Mouse (Mus musculus) kidney, adult 11 months (tissue): ENCODE results near the gene Txnrd1.
A peak's percentile ranks its signal among the peaks of the same experiment; 100 is the strongest.

Experiments used
- DNase-seq: peaks from one replicate; pipeline ENCODE4 v3.0.0; 2022

Gene Txnrd1

DNA sequence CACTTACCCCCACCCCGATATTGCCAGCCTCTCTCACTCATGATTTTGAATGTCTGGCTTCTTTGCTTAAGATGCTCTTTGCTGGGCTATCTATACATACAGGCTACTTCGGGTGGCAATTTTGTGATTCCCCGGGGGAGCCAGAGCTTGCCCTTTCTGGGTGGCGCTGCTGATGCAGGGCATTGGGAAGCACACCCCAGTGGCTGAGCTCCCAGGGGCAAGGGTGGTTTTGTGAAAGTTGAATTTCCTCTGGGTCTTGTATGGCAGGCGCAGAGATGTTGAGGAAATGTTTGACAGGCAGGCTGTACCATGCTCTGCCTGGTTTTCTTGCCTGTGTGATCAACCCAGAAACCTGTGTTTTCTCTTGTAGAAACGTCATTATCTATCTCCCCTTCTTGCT lies 15.1 kb upstream of the Txnrd1 start:
- no peak for DNase-seq

DNA sequence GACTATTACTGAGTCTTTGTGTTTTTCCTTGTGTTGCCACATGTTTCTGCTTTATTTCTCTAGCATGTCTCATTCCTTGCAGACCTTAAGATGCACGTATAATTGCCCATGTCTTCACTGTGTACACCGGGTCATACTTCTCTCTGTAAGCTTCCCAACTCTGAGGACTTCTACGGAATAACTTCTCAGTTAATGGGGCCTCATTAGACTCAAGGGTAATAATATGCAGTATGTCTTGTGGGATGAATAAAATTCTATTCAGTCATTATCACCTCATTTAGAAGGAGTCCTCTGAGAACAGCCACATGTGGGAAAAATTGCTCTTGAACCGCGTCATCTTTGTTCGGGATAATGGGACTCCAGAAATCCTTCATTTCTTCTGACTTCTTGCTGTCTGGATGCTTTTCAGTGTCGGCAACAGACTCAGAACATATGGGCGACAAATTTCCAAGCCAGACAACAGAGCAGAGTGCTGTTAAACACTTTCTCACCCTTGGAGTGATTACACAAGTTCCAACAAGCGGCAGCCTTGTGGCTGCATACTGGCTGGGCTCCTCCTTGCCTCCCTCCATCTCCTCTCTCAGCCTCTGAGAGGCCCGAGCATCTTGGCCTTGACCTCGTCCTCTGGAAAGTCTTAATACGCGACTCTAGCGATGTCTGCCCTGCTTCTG lies 10.5 kb upstream of the Txnrd1 start:
- DNase-seq = no peak

DNA sequence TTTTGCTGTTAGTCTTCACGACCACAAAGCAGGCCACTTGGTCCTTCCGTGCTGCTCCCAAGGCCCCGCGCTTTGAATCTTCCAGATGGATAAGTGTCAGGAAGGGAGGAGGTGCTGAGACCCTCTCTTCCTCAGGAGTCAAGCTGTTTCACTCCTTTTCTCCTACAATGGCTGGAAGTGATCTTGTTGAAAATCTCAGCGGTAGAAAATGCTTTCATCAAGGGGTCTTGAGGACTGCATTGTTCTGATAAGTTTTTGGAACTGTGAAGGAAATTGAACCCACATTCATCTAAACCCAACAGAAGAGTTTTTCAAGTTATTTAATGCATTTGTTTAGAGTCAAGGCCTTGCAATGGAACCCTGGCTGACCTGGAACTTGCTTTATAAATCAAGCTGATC lies 10.0 kb upstream of the Txnrd1 start:
- no peak for DNase-seq

DNA sequence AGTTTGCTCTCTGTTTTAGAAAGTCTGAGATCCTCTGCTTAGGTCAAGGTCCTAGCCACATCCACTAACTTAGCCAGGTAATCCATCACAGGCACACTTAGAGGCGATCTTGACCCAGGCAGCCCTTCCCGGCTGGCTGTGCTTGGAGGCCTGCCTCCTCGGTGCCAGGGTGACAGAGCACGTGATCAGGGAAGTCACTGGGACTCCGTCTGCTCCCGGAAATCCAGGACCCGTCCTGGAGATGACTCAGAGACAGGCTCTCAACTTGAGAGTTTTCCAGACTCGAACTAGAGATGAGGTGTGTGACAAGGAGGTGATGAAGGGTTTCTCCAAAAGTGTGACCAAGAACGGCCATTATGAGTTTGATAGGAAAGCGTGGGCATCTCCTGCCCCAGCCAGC lies 9.2 kb upstream of the Txnrd1 start:
- no peak for DNase-seq

DNA sequence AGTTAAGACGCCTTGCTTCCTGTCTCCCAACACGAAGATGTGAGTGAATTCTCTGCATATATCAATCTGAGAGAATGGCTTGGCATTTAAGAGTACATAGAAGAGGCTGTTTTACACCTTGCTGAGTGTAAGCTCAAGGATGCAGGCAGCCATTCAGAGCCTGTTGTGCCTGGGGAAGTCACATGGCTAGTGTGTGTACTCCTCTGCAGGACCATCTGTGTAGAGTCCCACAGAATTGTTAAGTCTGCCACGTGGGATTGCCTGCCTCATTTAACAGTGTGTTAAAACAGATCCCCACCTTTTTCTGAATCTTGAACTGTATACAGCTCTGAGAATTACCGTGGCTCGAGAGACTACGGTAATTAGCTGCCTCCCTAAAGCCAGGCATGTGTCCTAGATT lies 7.2 kb upstream of the Txnrd1 start:
- DNase-seq = no peak

DNA sequence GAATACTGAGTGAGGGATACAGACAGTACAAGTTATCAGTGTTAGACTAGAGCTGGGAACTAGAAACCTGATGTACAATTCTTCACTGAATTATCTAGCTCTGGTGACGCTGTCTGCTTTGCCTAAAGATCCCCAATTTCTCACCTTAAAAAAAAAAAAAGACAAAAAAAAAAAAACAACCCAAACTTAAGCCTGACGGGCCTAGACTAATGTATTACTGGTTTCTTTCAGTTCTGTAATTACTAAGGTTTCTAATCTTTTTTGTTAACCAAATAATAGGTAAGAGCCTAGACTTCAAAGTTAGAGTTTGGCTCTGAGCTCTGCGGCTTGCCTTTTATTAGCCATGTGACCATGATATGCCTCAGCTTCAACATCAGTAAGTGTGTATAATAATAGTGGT lies 2.1 kb downstream of the Txnrd1 start:
- DNase-seq = no peak

DNA sequence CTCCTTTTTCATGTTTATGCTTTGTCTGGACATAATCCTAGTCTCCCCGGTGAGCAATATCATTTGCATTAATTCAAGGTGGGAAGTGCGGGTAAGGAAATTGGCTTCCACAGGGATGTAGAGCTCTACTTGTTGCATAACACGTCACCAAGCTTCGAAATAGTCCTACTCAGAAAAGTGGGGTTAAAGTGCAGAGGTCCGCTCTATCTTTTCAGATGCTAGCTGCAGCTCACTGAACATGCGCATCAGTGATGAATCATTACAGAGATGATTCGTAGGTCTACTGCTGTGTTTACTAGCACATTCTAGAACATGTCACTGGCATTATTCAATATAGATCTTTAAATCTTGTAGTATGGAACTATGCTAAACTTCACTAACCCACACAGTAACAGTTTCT lies 4.6 kb downstream of the Txnrd1 start:
- no peak for DNase-seq

DNA sequence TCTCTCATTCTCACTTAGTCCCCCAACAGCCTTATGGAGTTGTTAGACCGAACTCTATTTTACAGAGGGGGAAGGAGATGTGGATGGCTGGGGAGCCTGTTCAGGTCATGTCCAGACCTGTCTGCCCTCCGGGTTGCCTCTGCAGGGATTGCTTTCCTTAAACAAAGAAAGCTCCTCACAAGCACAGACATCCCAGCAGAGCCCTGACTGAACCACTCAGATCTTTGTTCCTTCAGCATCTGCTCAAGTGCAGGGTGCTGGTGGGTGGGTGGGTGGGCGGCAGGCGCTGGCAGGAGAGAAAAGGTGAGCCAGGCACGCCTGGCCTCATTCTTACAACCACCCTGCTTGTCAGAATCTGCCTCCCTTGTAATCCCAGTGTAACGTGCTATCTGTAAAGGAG lies 10.3 kb downstream of the Txnrd1 start:
- DNase-seq = no peak

DNA sequence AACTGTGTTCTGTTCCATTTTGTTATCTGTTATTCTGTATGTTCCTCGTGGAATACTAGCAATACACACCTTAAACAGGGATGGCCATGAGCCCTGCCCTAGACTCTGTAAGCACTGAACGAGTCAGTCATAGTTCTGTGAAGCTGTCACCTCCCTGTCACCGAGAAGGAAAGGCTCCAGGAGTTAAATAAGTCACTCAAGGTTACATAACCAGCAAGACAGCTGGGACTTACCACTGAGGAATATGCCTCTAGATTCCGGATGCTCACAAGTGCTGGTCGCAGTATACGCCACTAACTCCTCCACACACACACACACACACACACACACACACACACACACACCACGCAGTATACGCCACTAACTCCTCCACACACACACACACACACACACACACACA lies 11.0 kb downstream of the Txnrd1 start:
- no peak for DNase-seq

DNA sequence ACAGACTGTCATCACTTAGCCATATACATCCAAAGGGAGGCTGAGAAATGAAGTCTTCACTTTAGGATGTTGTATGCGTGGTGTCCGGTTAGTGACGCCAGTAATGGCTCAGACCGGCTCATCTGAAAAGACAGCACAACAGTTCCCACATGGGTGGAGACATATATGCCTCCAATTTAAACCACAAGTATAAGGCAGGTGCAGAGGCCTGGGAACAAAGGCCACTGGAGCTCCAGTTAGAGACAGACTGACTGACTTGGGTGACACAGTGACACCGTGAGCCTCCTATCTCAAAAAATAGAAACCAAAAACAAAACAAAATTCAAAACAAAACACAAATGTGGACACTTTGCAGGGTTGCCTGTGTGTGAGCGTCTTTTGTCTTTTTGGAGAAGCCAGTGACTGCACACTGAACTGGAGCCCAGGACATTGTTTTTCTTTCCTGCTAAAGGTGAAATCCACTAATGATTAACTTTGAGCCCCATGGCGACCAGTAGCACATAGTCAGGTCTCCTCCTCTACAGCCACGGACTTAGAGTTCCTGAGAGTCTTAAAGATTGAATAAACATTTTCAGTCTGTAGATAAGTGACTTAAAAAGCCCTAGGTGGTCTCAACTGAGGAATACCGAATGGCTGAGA lies 14.2 kb downstream of the Txnrd1 start:
- DNase-seq = peak; percentile 40

DNA sequence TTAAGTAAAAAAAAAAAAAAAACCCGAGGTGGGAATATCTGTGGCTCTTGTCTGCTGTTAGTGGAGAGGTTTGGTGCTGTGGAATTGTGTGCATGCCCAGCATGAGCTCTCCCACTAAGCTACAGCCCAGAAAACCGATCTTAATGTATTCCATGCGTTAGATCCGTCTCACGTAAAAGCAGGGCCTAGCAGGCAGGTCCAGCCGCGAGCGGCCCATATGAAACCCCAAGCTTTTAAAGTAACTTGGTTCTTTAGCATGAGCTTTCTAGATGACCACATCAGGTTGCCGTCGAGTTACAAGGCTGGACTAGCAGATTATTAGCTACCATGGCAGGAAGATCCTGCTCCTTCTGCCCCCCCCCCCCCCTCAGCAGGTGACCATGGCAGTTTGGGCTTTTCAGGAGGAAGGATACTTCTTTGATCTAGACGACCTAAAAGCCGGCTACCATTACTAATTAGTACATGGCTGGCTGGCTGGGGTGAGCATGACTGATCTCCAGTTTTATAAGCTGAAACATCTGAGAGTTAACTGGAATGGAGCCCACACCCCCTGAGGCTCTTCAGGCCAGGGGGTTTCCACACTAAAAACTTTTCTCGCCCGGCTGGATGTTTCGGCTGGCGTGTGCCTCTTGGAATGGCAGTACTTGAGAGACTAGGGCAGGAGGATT lies 16.1 kb downstream of the Txnrd1 start:
- DNase-seq = no peak

DNA sequence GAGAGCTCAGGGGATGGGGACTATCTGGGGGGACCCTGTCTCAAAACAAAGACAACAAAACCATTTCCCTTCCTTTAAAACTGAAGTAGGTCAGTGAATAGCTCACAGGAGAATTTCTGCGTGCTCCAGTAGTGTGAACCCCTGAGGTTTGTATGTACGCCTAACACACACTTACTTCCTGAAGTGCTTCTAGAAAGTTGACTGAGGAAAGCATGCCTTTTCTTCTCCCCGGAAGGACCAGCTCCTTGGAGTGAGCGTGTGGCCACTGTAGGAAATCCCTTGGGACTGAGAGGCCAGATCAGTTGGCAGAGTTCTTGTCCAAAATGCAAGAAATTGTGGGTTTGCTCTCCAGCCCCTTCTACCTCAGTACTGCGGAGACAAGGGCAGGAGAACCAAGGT lies 16.6 kb downstream of the Txnrd1 start:
- no peak for DNase-seq

DNA sequence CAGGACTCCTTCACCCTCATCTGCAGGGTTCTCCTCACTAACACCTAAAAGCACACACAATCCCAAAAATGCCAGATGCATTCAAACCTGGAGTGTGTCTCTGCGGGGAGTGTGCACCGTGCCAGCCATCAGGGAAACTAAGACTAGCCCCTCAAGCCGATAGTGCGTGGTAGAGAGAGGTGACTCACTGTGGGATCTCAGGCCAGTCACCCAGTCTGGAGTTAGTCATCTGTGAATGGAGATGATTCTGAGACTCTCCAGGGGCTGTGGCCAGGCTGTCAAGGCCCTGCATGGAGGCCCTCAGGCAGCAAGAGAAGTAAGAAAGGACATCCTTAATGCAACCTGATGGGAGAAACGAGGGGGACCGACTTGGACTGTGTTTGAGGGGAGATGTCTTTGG lies 18.0 kb downstream of the Txnrd1 start:
- DNase-seq = no peak

DNA sequence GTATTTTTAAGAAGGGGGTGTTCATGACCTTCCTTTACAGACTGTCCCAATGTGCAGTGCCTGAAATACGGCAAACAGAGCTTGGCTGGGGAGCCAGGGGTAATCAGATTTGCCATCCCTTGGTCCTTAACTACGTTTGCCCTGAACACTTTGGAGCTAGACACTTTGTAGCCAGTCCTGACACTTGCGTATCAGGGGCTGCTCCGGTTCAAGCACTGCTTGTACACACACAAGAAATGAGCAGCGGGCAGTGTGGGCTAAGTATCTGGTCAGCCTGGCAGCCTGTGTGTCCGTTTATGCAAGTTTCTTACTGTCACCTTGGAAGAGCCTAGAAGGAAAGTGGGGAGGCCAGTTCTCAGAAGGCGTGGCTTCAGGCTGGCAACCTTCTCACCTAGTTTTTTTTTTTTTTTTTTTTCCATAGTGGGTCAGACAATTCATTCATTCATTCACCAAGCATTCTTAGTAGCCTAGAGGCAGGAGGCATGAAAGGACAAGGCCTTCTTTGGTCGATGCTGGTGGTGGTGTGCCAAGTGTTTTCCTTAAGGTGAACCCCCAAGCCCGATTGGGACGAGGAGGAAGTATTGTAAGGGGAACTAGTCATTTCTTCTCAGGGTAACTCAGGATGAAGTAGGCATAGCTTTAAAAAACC lies 24.4 kb downstream of the Txnrd1 start:
- peak; percentile 23 for DNase-seq

DNA sequence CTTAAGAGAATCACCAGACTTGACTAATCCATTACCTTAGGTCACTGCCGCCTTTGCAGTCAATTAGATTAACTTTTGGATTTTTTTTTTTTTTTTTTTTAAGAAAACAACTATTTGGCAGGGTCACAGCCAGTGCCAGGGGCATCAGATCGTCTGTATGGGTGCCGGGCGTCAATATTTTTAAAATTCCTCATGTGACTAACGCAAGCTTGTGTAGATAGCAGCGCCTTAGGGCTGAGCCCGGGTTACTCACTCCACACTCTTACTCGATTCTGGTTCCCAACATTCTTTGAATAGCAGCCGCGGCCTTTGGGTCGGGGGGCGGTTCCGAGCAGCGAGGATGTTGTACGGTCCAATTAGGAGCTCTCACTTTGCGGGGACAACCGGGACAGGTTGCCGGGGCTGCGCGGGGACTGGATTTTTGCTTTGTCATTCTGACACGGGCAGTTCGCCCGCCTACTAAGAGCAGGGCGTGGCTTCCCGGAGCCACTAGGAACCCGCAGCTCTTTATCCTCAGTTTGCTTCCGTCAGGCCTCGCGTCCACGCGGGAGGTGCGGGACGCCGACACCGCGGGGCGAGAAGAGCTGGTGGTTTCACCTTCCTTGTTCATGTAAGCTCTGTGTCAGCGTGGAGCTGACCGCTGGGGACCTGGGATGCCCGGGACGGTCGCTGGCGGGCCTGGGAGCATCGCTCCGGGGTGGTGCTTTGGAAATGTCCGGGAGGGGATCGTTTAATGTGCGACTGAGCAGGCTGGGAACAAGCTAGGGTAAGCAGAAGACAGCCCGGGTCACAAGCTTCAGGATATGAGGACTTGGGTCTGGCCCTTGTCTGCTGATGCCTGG lies 25.2 kb downstream of the Txnrd1 start:
- DNase-seq = peak; percentile 97

DNA sequence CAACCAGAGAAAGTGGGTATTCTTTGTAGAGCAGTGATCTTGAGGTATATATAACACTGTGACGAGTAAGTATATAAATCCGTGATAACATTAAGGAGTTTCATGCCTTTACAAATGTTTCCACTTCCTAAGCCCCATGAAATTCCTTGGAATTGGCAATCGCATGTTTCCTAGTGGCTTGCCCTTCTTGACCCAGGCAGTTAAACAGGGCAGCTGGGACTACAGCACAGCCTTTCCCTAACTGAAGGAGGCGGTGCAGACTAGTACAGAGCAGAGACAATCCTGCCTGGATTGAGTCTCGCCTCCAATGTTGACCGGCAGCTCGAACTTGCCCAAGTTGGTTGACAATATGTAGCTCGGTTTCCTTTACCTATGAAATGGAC lies 25.8 kb downstream of the Txnrd1 start:
- DNase-seq = peak; percentile 66

DNA sequence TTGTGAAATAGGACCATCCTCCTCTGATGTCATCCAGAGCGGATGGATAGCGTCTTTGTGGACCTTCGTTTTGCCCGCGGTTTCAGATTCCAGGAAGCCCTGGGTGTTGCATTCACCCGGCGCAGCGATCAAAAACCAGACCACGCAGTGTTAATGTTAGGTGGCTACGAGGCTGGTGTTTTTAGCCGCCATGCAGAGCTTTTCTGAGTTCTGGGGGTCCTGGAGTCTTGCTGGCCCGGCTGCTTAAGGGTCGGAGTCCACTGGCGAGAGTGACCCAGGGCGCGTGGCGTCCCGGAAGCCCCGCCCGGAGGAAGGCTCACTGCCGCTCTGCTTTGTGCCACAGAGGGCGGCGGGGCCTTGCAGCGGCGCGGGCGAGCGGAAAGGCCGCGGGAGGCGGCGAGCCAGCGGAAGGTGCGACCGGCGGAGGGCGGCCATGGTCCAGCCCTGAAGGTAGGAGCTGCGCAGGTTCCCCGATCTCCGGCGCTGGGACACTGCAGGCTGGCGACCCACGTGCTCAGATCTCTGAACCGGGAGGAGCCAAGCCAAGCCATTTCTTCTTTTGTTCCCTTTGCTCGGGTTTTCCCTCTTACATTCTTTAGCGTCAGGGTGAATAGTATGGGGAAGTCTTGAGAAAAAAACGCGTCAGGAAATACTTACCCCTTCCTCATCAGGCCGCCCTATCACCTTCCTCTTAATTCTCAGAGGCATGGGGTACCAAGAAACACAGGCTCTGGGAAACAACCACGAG lies 26.6 kb downstream of the Txnrd1 start:
- DNase-seq = peak; percentile 84

DNA sequence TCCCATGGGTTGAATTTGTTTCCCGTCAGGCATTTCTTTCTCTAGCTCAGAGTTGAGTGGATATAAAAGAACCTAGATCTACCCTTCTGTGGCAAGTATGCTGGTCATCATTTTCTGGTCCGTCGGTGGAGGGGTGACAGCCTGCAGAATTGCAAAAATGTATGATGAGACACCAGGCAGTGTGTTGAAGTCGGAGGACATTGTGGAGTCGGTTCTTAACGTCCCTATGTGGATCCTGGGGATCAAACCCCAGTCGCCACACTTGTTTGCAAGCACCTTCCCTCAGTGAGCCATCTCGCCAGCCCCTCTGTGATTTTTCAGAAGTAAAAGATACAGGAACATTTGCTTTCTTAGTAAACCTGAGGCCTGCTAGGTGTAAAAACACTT lies 27.2 kb downstream of the Txnrd1 start:
- DNase-seq = no peak

DNA sequence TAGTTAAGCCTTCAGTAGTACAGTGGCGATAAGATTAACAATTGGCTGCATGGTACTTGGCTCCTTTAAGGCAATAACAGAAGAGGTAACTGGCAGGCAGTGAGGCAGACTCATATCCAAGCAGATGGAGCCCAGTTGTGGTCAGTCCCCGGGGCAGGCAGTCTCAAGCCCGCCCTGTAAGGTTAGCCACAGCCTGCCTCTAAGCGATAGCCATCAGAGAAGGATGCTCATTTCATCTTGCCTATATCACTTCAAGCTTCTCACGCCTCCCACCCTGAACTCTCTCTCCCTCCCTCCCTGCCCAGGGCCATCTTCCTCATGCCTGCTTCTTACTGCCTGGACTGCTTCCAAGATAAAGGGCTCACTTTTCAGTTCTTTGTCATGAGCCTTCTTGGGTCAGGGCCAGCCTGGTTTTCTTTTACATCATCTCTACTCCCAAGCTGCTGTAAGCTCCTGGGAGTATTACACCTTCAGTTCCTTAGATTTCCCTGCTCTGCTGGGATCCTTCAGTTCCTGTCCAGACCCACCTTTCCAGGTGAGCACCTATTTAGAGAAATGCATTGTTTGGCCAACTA lies 29.4 kb downstream of the Txnrd1 start:
- DNase-seq = no peak

DNA sequence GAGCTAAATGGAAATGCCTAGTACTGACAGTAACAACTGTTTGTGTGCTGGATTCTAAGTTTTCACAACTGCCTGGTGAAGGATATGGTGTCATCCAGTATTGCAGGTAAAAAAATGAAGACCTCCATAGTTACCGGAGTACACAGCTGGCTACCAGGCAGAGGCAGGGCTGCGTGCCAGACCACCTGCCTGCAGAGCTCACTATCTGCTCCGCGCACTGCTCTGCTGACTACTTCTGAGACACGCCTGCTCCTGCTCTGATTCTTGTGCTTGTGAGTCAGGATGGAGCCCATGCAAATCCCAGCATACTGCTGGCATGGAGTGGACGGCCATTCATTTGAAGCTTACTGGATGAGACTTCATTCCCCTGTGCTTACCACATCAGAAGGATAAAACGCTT lies 30.1 kb downstream of the Txnrd1 start:
- no peak for DNase-seq

DNA sequence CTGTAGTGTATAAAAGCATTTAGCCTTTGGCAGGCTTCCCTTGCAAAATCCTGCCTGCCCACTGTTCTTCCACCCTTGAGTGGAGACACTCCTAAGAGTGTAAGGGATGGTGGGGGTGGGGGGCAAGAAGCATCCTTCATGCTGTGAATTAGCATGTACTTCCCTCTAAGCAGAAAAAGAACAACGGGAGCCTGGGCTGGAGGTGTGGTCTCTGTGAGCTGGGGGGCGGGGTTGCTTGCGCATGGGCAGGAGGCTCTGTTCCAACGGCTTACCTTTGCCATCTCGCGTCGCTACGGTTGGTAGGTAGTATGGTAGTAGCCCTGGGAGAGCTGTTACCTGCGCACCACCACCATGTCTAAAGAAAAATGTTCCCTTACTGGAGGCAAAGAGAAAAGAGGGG lies 32.6 kb downstream of the Txnrd1 start, which contains the start of gene Eid3:
Eid3 (plus strand) TSS at position 271 of the 400 bp plus-strand sequence.
- no peak for DNase-seq

DNA sequence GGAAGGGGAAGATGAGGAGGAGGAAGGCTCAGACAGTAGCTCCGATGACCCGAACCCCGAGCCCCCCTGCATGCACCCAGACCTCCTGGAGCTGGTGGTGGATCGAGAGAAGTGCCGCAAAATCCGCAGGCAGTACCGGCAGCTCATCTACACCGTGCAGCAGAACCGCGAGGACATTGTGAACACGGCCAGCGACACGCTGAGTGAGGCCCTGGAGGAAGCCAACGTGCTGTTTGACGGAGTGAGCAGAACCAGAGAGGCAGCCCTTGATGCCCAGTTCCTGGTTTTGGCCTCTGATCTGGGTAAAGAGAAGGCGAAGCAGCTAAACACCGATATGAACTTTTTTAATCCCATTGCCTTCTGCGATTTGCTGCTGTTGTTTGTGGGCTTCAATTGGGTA lies 33.1 kb downstream of the Txnrd1 start:
- no peak for DNase-seq
